Mouse (Mus musculus): ENCODE results near the gene Gm43552. TPM values are rescaled to one million over a fixed set of nuclear protein-coding genes. Genes with fewer than 3 reads are reported as not detected.

Gm43552 gene
- polyA plus RNA-seq, 2 experiments = not detected

DNA sequence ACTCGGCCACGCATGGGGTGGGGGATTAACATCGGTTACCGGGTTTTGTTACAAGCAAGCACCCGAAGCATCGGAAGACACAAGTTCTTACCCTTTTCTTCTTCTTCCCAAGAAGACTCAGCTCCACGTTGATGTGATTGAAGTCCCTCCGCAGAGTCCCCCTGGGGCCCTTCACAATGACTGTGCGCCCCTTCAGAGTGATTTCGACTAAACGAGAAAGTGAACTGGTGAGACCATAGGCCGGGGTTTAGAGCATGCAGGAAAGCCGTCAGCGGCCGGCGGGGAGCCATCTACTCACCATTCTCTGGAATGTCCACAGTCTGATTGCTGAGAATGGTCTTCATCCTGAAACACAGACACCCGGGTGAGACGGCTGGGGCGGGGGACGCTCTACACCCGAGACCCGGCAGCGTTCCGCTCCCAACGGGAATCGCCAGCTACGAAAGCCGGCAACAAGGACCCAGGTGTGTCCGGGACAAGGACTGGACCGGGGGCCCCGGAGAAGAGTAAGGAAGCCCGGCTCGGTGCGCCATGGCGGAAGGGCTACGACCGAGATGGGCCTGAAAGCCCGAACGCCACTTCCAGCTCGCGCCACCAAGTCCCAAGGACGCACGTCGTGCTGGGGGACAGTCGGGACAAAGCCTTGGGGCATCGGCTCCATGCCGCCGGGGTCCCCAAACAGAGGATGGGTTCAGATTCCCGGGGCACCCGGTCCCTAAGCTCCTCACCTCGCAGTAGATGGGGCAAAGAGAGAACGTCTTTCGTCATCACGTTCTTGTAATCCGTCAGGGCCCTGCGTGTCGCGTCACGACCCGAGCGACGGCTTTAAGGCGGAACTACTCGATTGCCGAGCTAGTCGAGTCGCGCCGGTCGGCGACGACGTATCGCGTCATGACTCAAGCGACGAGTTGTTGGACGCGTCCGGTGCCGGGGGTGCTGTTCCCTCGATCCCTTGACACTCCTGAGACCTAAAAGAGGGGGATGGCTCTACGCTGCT lies 101.7 kb downstream of the Gm43552 start, which contains the start of the genes Rpl9 and Lias:
Gene Rpl9, minus strand, starts transcription at position 797 of the 997 bp plus-strand sequence.
Gene Lias, plus strand, starts transcription at position 850 of the 997 bp plus-strand sequence.
- ATAC-seq (ENCODE audit: insufficient read depth) (peak; percentile 94), DNase-seq (ENCODE audit: low read depth in 3 of 3, low spot score in 3 of 3) (peak; percentile 95 to 96 (median 96))
- under 1% methylated on average over 83 of the region's 83 CpGs for WGBS (ENCODE audit: insufficient replicate concordance)
- Histone ChIP-seq H3K27me3 (ENCODE audit: control insufficient read depth, insufficient read depth, low read length) (no peaks in the 10 kb centered on the region), H3K4me3 (ENCODE audit: insufficient read depth in 1 of 2, low read depth in 2 of 2, low read length in 2 of 2) (peak within 1 kb of the TSS; percentile 73 to 98), H3K4me2 (ENCODE audit: low read depth) (peak within 1 kb of the TSS; percentile 84), H3K36me3 (replicated peaks; ENCODE audit: control insufficient read depth, insufficient read depth, low read depth) (peaks cover 35% of the 10 kb centered on the region), H3K9me3 (ENCODE audit: control insufficient read depth, low read length) (no peaks in the 10 kb centered on the region), H3K9ac (replicated peaks) (peak within 1 kb of the TSS; percentile 96), H3K4me1 (replicated peaks; ENCODE audit: control insufficient read depth in 2 of 2, insufficient read depth in 2 of 2, low read length in 1 of 2) (peaks cover 7 to 11% of the 10 kb centered on the region in 2 experiments; a peak in 3 of 4 replicates), H3K27ac (peak within 1 kb of the TSS; percentile 65)
- TF ChIP-seq CTCF (IDR thresholded peaks at IDR 0.05; ENCODE audit: low read depth) (0 out of 2 replicates have a peak, but pooled peaks have one; percentile 0), EP300 (IDR thresholded peaks at IDR 0.05; ENCODE audit: low read depth) (0 out of 2 replicates have a peak, but pooled peaks have one; percentile 16)

DNA sequence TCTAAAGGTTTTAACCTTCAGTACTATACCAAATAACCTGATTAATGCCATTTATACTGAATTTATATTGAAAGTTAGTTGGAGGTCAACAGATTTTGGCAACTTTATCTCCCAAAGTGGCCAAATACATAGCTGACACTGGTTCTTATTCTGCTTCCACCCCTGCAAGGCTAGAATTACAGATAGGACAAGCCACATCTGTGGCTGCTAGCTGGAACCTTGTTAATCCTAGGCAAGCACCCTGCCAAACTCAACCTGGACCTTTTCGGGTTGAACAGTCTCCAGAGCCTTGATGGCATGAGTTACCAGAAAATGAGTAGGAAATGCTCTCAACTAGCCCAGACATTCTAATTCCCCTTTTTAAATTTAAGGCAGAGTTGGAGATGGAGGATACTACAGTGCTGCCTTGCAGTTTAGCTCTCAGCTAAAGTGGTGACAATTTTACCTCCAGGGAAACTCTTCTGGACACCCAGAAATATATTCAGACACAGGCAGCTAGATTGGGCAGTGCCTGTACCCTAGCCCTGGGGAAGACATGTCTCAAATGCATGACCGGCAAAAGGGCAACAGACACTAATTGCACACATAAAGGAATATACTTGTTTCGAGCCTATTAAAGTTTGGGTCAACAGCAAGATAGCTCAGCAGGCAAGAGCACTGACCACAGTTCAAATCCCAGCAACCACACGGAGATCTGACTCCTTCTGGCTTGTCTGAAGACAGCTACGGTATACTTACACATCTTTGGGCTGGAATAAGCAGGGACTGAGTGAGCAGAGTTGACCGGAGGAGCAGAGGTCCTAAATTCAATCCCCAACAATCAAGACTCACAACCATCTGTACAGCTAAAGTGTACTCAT lies 105.4 kb downstream of the Gm43552 start:
- peaks cover 7 to 11% of the 10 kb centered on the region in 2 experiments; a peak in 3 of 4 replicates for H3K4me1 ChIP-seq (replicated peaks; ENCODE audit: control insufficient read depth in 2 of 2, insufficient read depth in 2 of 2, low read length in 1 of 2)
- 65% methylated on average over 6 of the region's 6 CpGs for WGBS (ENCODE audit: insufficient replicate concordance)
- no peak overlapping the region for H3K9ac ChIP-seq (replicated peaks)
- no peak overlapping the region for H3K27ac ChIP-seq
- no peaks in the 10 kb centered on the region for H3K27me3 ChIP-seq (ENCODE audit: control insufficient read depth, insufficient read depth, low read length)
- H3K4me3 ChIP-seq (ENCODE audit: insufficient read depth in 1 of 2, low read depth in 2 of 2, low read length in 2 of 2) = no peak overlapping the region
- no peak for TF ChIP-seq EP300 (IDR thresholded peaks at IDR 0.05; ENCODE audit: low read depth)
- TF ChIP-seq CTCF (IDR thresholded peaks at IDR 0.05; ENCODE audit: low read depth) = no peak
- no peaks in the 10 kb centered on the region for H3K9me3 ChIP-seq (ENCODE audit: control insufficient read depth, low read length)
- DNase-seq (ENCODE audit: low read depth in 3 of 3, low spot score in 3 of 3) (no peak), ATAC-seq (ENCODE audit: insufficient read depth) (no peak)
- H3K36me3 ChIP-seq (replicated peaks; ENCODE audit: control insufficient read depth, insufficient read depth, low read depth) = peaks cover 29% of the 10 kb centered on the region
- no peak overlapping the region for H3K4me2 ChIP-seq (ENCODE audit: low read depth)

DNA sequence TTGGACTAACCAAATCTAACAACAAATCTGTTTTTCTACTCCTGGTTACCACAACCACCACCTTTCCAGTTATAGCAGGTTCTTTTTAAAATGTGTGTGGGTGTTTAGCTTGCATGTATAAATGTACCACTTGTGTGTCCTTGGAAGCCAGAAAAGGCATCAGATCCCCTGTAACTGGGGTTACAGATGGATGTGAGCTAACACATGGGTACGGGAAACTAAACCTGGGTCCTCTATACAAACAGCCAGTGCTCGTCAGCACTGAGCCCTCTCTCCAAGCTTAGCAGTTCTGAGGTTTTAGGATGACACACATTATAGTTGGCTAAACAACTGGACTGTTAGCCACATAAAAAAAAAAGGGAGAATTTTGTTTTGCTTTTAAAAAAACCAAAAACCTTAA lies 106.9 kb downstream of the Gm43552 start:
- Histone ChIP-seq H3K27ac (no peak overlapping the region), H3K4me3 (ENCODE audit: insufficient read depth in 1 of 2, low read depth in 2 of 2, low read length in 2 of 2) (no peak overlapping the region), H3K9me3 (ENCODE audit: control insufficient read depth, low read length) (no peaks in the 10 kb centered on the region), H3K4me2 (ENCODE audit: low read depth) (no peak overlapping the region), H3K4me1 (replicated peaks; ENCODE audit: control insufficient read depth in 2 of 2, insufficient read depth in 2 of 2, low read length in 1 of 2) (peaks cover 7 to 11% of the 10 kb centered on the region in 2 experiments; a peak in 3 of 4 replicates), H3K9ac (replicated peaks) (no peak overlapping the region), H3K36me3 (replicated peaks; ENCODE audit: control insufficient read depth, insufficient read depth, low read depth) (peaks cover 29% of the 10 kb centered on the region), H3K27me3 (ENCODE audit: control insufficient read depth, insufficient read depth, low read length) (no peaks in the 10 kb centered on the region)
- TF ChIP-seq CTCF (IDR thresholded peaks at IDR 0.05; ENCODE audit: low read depth) (no peak), EP300 (IDR thresholded peaks at IDR 0.05; ENCODE audit: low read depth) (no peak)
- WGBS (ENCODE audit: insufficient replicate concordance) = 70% methylated on average over 2 of the region's 2 CpGs
- DNase-seq (ENCODE audit: low read depth in 3 of 3, low spot score in 3 of 3) (no peak), ATAC-seq (ENCODE audit: insufficient read depth) (no peak)

Other genes starting within 250 kb of the Gm43552 start
- gene Rfc1, start 157.2 kb downstream of the Gm43552 start, polyA plus RNA-seq (2012; rRNA removed) = 15.5 and 19.0 TPM in 2 replicates
- gene Rfc1, start 157.2 kb downstream of the Gm43552 start, polyA plus RNA-seq (2014; fragmentation: Nextera tagmentation; extraction: Ambion mirVana) = 36.4 and 40.4 TPM in 2 replicates
- gene Klb, start 144.5 kb downstream of the Gm43552 start, polyA plus RNA-seq (2012; rRNA removed) = 3.9 and 4.6 TPM in 2 replicates
- 8.0 TPM in 2 replicates for gene Klb, start 144.5 kb downstream of the Gm43552 start, polyA plus RNA-seq (2014; fragmentation: Nextera tagmentation; extraction: Ambion mirVana)
- 528 and 683 TPM in 2 replicates for gene Rpl9, start 101.4 kb downstream of the Gm43552 start, polyA plus RNA-seq (2012; rRNA removed)
- gene Rpl9, start 101.4 kb downstream of the Gm43552 start, polyA plus RNA-seq (2014; fragmentation: Nextera tagmentation; extraction: Ambion mirVana) = 725 and 737 TPM in 2 replicates
- gene Lias, start 101.3 kb downstream of the Gm43552 start, polyA plus RNA-seq (2012; rRNA removed) = 11.5 and 20.3 TPM in 2 replicates
- gene Lias, start 101.3 kb downstream of the Gm43552 start, polyA plus RNA-seq (2014; fragmentation: Nextera tagmentation; extraction: Ambion mirVana) = 36.5 and 37.9 TPM in 2 replicates
- gene Ugdh, start 56.9 kb downstream of the Gm43552 start, polyA plus RNA-seq (2012; rRNA removed) = 4.2 and 6.7 TPM in 2 replicates
- 13.2 and 14.1 TPM in 2 replicates for gene Ugdh, start 56.9 kb downstream of the Gm43552 start, polyA plus RNA-seq (2014; fragmentation: Nextera tagmentation; extraction: Ambion mirVana)
- 15.4 and 15.8 TPM in 2 replicates for gene Smim14, start 44.4 kb upstream of the Gm43552 start, polyA plus RNA-seq (2012; rRNA removed)
- gene Smim14, start 44.4 kb upstream of the Gm43552 start, polyA plus RNA-seq (2014; fragmentation: Nextera tagmentation; extraction: Ambion mirVana) = 39.9 and 45.2 TPM in 2 replicates
- 20.4 and 60.5 TPM in 2 replicates for gene Ube2k, start 44.4 kb upstream of the Gm43552 start, polyA plus RNA-seq (2012; rRNA removed)
- gene Ube2k, start 44.4 kb upstream of the Gm43552 start, polyA plus RNA-seq (2014; fragmentation: Nextera tagmentation; extraction: Ambion mirVana) = 64.7 and 67.2 TPM in 2 replicates
- gene Pds5a, start 205.4 kb upstream of the Gm43552 start, polyA plus RNA-seq (2012; rRNA removed) = 24.4 and 31.4 TPM in 2 replicates
- 24.9 and 27.3 TPM in 2 replicates for gene Pds5a, start 205.4 kb upstream of the Gm43552 start, polyA plus RNA-seq (2014; fragmentation: Nextera tagmentation; extraction: Ambion mirVana)